Mouse (Mus musculus) testis, adult 2 months (tissue): ENCODE measurements around the gene Ubiad1.

ENCODE experiments used
- CTCF ChIP-seq: fragments of 200-500 bp; IDR thresholded peaks from 2 replicates; pipeline ENCODE4 v1.5.1; 2012; ENCODE audit warnings: low read depth, mild to moderate bottlenecking, inconsistent platforms, low read length, moderate library complexity; ENCODE audit not compliant: control insufficient read depth, insufficient read depth, insufficient replicate concordance
- POLR2A ChIP-seq: fragments of 200-500 bp; IDR thresholded peaks from 2 replicates; pipeline ENCODE4 v1.6.1; 2012; ENCODE audit warnings: low read depth, mild to moderate bottlenecking, inconsistent platforms, low read length, moderate library complexity; ENCODE audit not compliant: control insufficient read depth

GRCm38 (mm10) chr4:148395875-148396274, 48.7 kb downstream of the Ubiad1 start:
- no peak for TF ChIP-seq CTCF
- TF ChIP-seq POLR2A = no peak
